Mouse (Mus musculus): ENCODE data around the gene Sectm1b. TPM values are rescaled to one million over a fixed set of nuclear protein-coding genes. Genes with fewer than 3 reads are reported as not detected.
"Not testable (repeated sequence)": the region's sequence is repeated elsewhere in the genome, so short reads cannot be mapped to it uniquely, and the experiment has no call there.

Sectm1b gene
- polyA plus RNA-seq, 1 experiment from 2014 or later: not detected

- Histone ChIP-seq H3K36me3 (no peaks in the 10 kb centered on the region), H3K27ac (replicated peaks) (0 out of 2 replicates have a peak overlapping the region, but pooled peaks have one; percentile 13), H3K9me3 (replicated peaks) (no peaks in the 10 kb centered on the region), H3K27me3 (ENCODE audit: low read depth, poor library complexity, severe bottlenecking) (no peaks in the 10 kb centered on the region), H3K4me1 (no peaks in the 10 kb centered on the region), H3K4me3 (no peak overlapping the region)
- DNase-seq (ENCODE audit: low spot score): no peak
- WGBS: 91% methylated on average over 2 of the region's 2 CpGs
Observed at GRCm38 (mm10) chr11:121089756-121090546, 26.6 kb upstream of the Sectm1b start.

GRCm38 (mm10) chr11:121088997-121089396 lies 25.6 kb upstream of the Sectm1b start:
- no peaks in the 10 kb centered on the region for H3K9me3 ChIP-seq (replicated peaks)
- H3K27ac ChIP-seq (replicated peaks): no peak overlapping the region
- no peaks in the 10 kb centered on the region for H3K36me3 ChIP-seq
- H3K4me1 ChIP-seq: no peaks in the 10 kb centered on the region
- no peaks in the 10 kb centered on the region for H3K27me3 ChIP-seq (ENCODE audit: low read depth, poor library complexity, severe bottlenecking)
- WGBS: 90% methylated on average over 6 of the region's 6 CpGs
- no peak overlapping the region for H3K4me3 ChIP-seq
- no peak for DNase-seq (ENCODE audit: low spot score)

- Histone ChIP-seq H3K4me1 (no peaks in the 10 kb centered on the region), H3K27me3 (ENCODE audit: low read depth, poor library complexity, severe bottlenecking) (no peaks in the 10 kb centered on the region), H3K36me3 (no peaks in the 10 kb centered on the region), H3K4me3 (no peak overlapping the region), H3K27ac (replicated peaks) (no peak overlapping the region), H3K9me3 (replicated peaks) (no peaks in the 10 kb centered on the region)
- DNase-seq (ENCODE audit: low spot score): no peak
- 66% methylated on average over 4 of the region's 4 CpGs for WGBS
Observed at GRCm38 (mm10) chr11:121086296-121086695, 22.9 kb upstream of the Sectm1b start.

GRCm38 (mm10) chr11:121085181-121085580 lies 21.8 kb upstream of the Sectm1b start:
- H3K4me1 ChIP-seq: no peaks in the 10 kb centered on the region
- no peak for DNase-seq (ENCODE audit: low spot score)
- H3K9me3 ChIP-seq (replicated peaks): no peaks in the 10 kb centered on the region
- H3K27me3 ChIP-seq (ENCODE audit: low read depth, poor library complexity, severe bottlenecking): no peaks in the 10 kb centered on the region
- no peak overlapping the region for H3K27ac ChIP-seq (replicated peaks)
- 86% methylated on average over 5 of the region's 5 CpGs for WGBS
- H3K4me3 ChIP-seq: no peak overlapping the region
- no peaks in the 10 kb centered on the region for H3K36me3 ChIP-seq

GRCm38 (mm10) chr11:121082857-121083500 lies 19.6 kb upstream of the Sectm1b start:
- Histone ChIP-seq H3K27me3 (ENCODE audit: low read depth, poor library complexity, severe bottlenecking) (no peaks in the 10 kb centered on the region), H3K9me3 (replicated peaks) (no peaks in the 10 kb centered on the region), H3K4me3 (no peak overlapping the region), H3K4me1 (no peaks in the 10 kb centered on the region), H3K27ac (replicated peaks) (no peak overlapping the region), H3K36me3 (no peaks in the 10 kb centered on the region)
- no peak for DNase-seq (ENCODE audit: low spot score)
- WGBS: 81% methylated on average over 6 of the region's 6 CpGs

- Histone ChIP-seq H3K27me3 (ENCODE audit: low read depth, poor library complexity, severe bottlenecking) (no peaks in the 10 kb centered on the region), H3K36me3 (no peaks in the 10 kb centered on the region), H3K4me1 (no peaks in the 10 kb centered on the region), H3K27ac (replicated peaks) (no peak overlapping the region), H3K4me3 (no peak overlapping the region), H3K9me3 (replicated peaks) (no peaks in the 10 kb centered on the region)
- 84% methylated on average over 3 of the region's 3 CpGs for WGBS
- no peak for DNase-seq (ENCODE audit: low spot score)
Observed at GRCm38 (mm10) chr11:121082250-121082649, 18.9 kb upstream of the Sectm1b start.

GRCm38 (mm10) chr11:121081120-121081519 lies 17.8 kb upstream of the Sectm1b start, which contains the start of gene Sectm1a:
Gene Sectm1a, minus strand, starts transcription at chr11:121081220.
- no peak within 1 kb of the TSS for H3K4me3 ChIP-seq
- H3K27me3 ChIP-seq (ENCODE audit: low read depth, poor library complexity, severe bottlenecking): no peaks in the 10 kb centered on the region
- no peak for DNase-seq (ENCODE audit: low spot score)
- no peaks in the 10 kb centered on the region for H3K9me3 ChIP-seq (replicated peaks)
- WGBS: 76% methylated on average over 3 of the region's 3 CpGs
- H3K27ac ChIP-seq (replicated peaks): no peak within 1 kb of the TSS
- no peaks in the 10 kb centered on the region for H3K36me3 ChIP-seq
- no peaks in the 10 kb centered on the region for H3K4me1 ChIP-seq

GRCm38 (mm10) chr11:121080330-121080729 lies 17.0 kb upstream of the Sectm1b start:
- H3K27ac ChIP-seq (replicated peaks): no peak overlapping the region
- no peaks in the 10 kb centered on the region for H3K27me3 ChIP-seq (ENCODE audit: low read depth, poor library complexity, severe bottlenecking)
- WGBS: 96% methylated on average over 8 of the region's 8 CpGs
- H3K9me3 ChIP-seq (replicated peaks): no peaks in the 10 kb centered on the region
- no peaks in the 10 kb centered on the region for H3K36me3 ChIP-seq
- no peak overlapping the region for H3K4me3 ChIP-seq
- DNase-seq (ENCODE audit: low spot score): no peak
- no peaks in the 10 kb centered on the region for H3K4me1 ChIP-seq

GRCm38 (mm10) chr11:121075655-121076054 lies 12.3 kb upstream of the Sectm1b start:
- Histone ChIP-seq H3K4me1 (no peaks in the 10 kb centered on the region), H3K4me3 (no peak overlapping the region)

GRCm38 (mm10) chr11:121069662-121070061 lies 6.3 kb upstream of the Sectm1b start:
- not testable (repeated sequence) for H3K27me3 ChIP-seq (ENCODE audit: low read depth, poor library complexity, severe bottlenecking); DNase-seq (ENCODE audit: low spot score); H3K9me3 ChIP-seq (replicated peaks); H3K4me3 ChIP-seq; H3K4me1 ChIP-seq; H3K36me3 ChIP-seq; H3K27ac ChIP-seq (replicated peaks)
- 94% methylated on average over 11 of the region's 16 CpGs for WGBS

More at GRCm38 (mm10) chr11:121075655-121076054, 12.3 kb upstream of the Sectm1b start:
- 81% methylated on average over 5 of the region's 5 CpGs for WGBS
- Histone ChIP-seq H3K27ac (replicated peaks) (no peak overlapping the region), H3K27me3 (ENCODE audit: low read depth, poor library complexity, severe bottlenecking) (no peaks in the 10 kb centered on the region), H3K9me3 (replicated peaks) (no peaks in the 10 kb centered on the region), H3K36me3 (no peaks in the 10 kb centered on the region)
- no peak for DNase-seq (ENCODE audit: low spot score)

- 93% methylated on average over 2 of the region's 2 CpGs for WGBS
Observed at GRCm38 (mm10) chr11:121067895-121068294, 4.5 kb upstream of the Sectm1b start.

GRCm38 (mm10) chr11:121064197-121064596 lies 828 bp upstream of the Sectm1b start:
- 88% methylated on average over 3 of the region's 3 CpGs for WGBS
- no peak for DNase-seq (ENCODE audit: low spot score)
- H3K36me3 ChIP-seq: no peaks in the 10 kb centered on the region
- H3K4me3 ChIP-seq: no peak overlapping the region
- H3K9me3 ChIP-seq (replicated peaks): no peaks in the 10 kb centered on the region
- H3K4me1 ChIP-seq: no peaks in the 10 kb centered on the region
- no peaks in the 10 kb centered on the region for H3K27me3 ChIP-seq (ENCODE audit: low read depth, poor library complexity, severe bottlenecking)
- H3K27ac ChIP-seq (replicated peaks): no peak overlapping the region

More at GRCm38 (mm10) chr11:121067895-121068294, 4.5 kb upstream of the Sectm1b start:
- no peak overlapping the region for H3K27ac ChIP-seq (replicated peaks)
- H3K4me1 ChIP-seq: no peaks in the 10 kb centered on the region
- no peak overlapping the region for H3K4me3 ChIP-seq
- DNase-seq (ENCODE audit: low spot score): no peak
- H3K27me3 ChIP-seq (ENCODE audit: low read depth, poor library complexity, severe bottlenecking): no peaks in the 10 kb centered on the region
- no peaks in the 10 kb centered on the region for H3K9me3 ChIP-seq (replicated peaks)
- no peaks in the 10 kb centered on the region for H3K36me3 ChIP-seq

- Histone ChIP-seq H3K9me3 (replicated peaks) (no peaks in the 10 kb centered on the region), H3K36me3 (no peaks in the 10 kb centered on the region), H3K4me3 (no peak overlapping the region), H3K27me3 (ENCODE audit: low read depth, poor library complexity, severe bottlenecking) (no peaks in the 10 kb centered on the region), H3K27ac (replicated peaks) (no peak overlapping the region), H3K4me1 (no peaks in the 10 kb centered on the region)
- 90% methylated on average over 8 of the region's 8 CpGs for WGBS
- DNase-seq (ENCODE audit: low spot score): no peak
Observed at GRCm38 (mm10) chr11:121061615-121062014, 1.8 kb downstream of the Sectm1b start.
